In genomic region chr5:148544733-148545132, GRCm38 (mm10) we compare ENCODE assay signal across 36 mouse cellular contexts.
"Had no signal": no experiment of that assay in that cellular context is flagged by ENCODE, and none has a peak within 500 bp of the region (broad histone marks: within the 10 kb centered on the region; RNA-seq: fewer than 3 reads in every experiment).

No protein-coding gene starts in this region.

- H3K36me3 ChIP-seq: heart, embryonic 10.5 days; heart, embryonic 12.5 days; heart, embryonic 13.5 days; heart, embryonic 15.5 days; hindbrain, embryonic 10.5 days; hindbrain, embryonic 12.5 days; hindbrain, embryonic 13.5 days; hindbrain, embryonic 15.5 days; intestine, embryonic 15.5 days; kidney, embryonic 15.5 days had no signal

- H3K9me3 ChIP-seq: heart, embryonic 10.5 days; heart, embryonic 12.5 days; heart, embryonic 13.5 days; heart, embryonic 15.5 days; hindbrain, embryonic 10.5 days; hindbrain, embryonic 12.5 days; hindbrain, embryonic 13.5 days; hindbrain, embryonic 15.5 days; intestine, embryonic 15.5 days; kidney, embryonic 15.5 days had no signal

- DNase-seq: heart, postnatal 10 days; heart, postnatal 14 days; heart, postnatal 36 days; heart, postnatal 4 days; kidney, adult 11 months; kidney, adult 18-20 months; kidney, adult 2 months; kidney, adult 8-10 months; kidney, adult 9 months; kidney, postnatal 10 days; kidney, postnatal 14 days; kidney, postnatal 25 days; kidney, postnatal 36 days; kidney, postnatal 4 days; layer of hippocampus, adult 9-11 months; layer of hippocampus, postnatal 36 days had no signal

- H3K27ac ChIP-seq: heart, embryonic 10.5 days; heart, embryonic 13.5 days; heart, embryonic 15.5 days; hindbrain, embryonic 10.5 days; hindbrain, embryonic 12.5 days; hindbrain, embryonic 13.5 days; hindbrain, embryonic 14.5 days; hindbrain, embryonic 15.5 days; hindbrain, postnatal 0 days; intestine, embryonic 15.5 days; kidney, embryonic 15.5 days; kidney, postnatal 0 days; layer of hippocampus, adult 2 months; left cerebral cortex, adult 2 months had no signal

- H3K9ac ChIP-seq: heart, embryonic 13.5 days; heart, embryonic 15.5 days; hindbrain, embryonic 12.5 days; hindbrain, embryonic 13.5 days; hindbrain, embryonic 14.5 days; hindbrain, embryonic 15.5 days; intestine, embryonic 15.5 days; kidney, embryonic 15.5 days had no signal

- ATAC-seq: hindbrain, embryonic 16.5 days; hindbrain, postnatal 0 days; inflammation-experienced regulatory T-cells, adult 6 months; intestine, embryonic 15.5 days; intestine, embryonic 16.5 days; intestine, postnatal 0 days had no signal

- H3K27me3 ChIP-seq: heart, embryonic 12.5 days; heart, embryonic 13.5 days; heart, embryonic 15.5 days; hindbrain, embryonic 12.5 days; hindbrain, embryonic 13.5 days; hindbrain, embryonic 15.5 days; intestine, embryonic 15.5 days; kidney, embryonic 15.5 days had no signal

- H3K4me2 ChIP-seq: heart, embryonic 11.5 days; heart, embryonic 12.5 days; heart, embryonic 13.5 days; heart, embryonic 15.5 days; hindbrain, embryonic 12.5 days; hindbrain, embryonic 13.5 days; hindbrain, embryonic 14.5 days; hindbrain, embryonic 15.5 days; intestine, embryonic 15.5 days; kidney, embryonic 15.5 days had no signal

- H3K4me3 ChIP-seq: heart, embryonic 10.5 days; heart, embryonic 12.5 days; heart, embryonic 13.5 days; heart, embryonic 15.5 days; hindbrain, embryonic 10.5 days; hindbrain, embryonic 12.5 days; hindbrain, embryonic 13.5 days; hindbrain, embryonic 15.5 days; intestine, embryonic 15.5 days; kidney, embryonic 15.5 days; layer of hippocampus, adult 2 months; left cerebral cortex, adult 2 months had no signal
